Mouse (Mus musculus) cerebellum, adult 9-10 months (tissue): ENCODE measurements around the gene Cacna2d3.

Experiments used
- DNase-seq: peaks from one replicate; pipeline ENCODE4 v3.0.0; 2022

The Cacna2d3 gene

GRCm38 (mm10) chr14:29639266-29639665 is 82.4 kb downstream of the Cacna2d3 start:
- DNase-seq: peak; percentile 87

- no peak for DNase-seq
These were observed 93.5 kb downstream of the Cacna2d3 start for GRCm38 (mm10) chr14:29628213-29628612.

- no peak for DNase-seq
These were observed 109.2 kb downstream of the Cacna2d3 start for GRCm38 (mm10) chr14:29612436-29612835.

GRCm38 (mm10) chr14:29608761-29609160 is 112.9 kb downstream of the Cacna2d3 start:
- no peak for DNase-seq

GRCm38 (mm10) chr14:29599428-29599827 is 122.2 kb downstream of the Cacna2d3 start:
- no peak for DNase-seq

GRCm38 (mm10) chr14:29592896-29593295 is 128.8 kb downstream of the Cacna2d3 start:
- DNase-seq: no peak

- DNase-seq: no peak
These were observed 132.0 kb downstream of the Cacna2d3 start for GRCm38 (mm10) chr14:29589628-29590027.

GRCm38 (mm10) chr14:29581961-29582360 is 139.7 kb downstream of the Cacna2d3 start:
- no peak for DNase-seq

GRCm38 (mm10) chr14:29577786-29578185 is 143.9 kb downstream of the Cacna2d3 start:
- DNase-seq: peak; percentile 3

- no peak for DNase-seq
These were observed 146.1 kb downstream of the Cacna2d3 start for GRCm38 (mm10) chr14:29575551-29575950.

- DNase-seq: no peak
These were observed 159.0 kb downstream of the Cacna2d3 start for GRCm38 (mm10) chr14:29562704-29563103.

- no peak for DNase-seq
These were observed 160.4 kb downstream of the Cacna2d3 start for GRCm38 (mm10) chr14:29561122-29561834.

- DNase-seq: no peak
These were observed 163.2 kb downstream of the Cacna2d3 start for GRCm38 (mm10) chr14:29558440-29558839.

- no peak for DNase-seq
These were observed 165.5 kb downstream of the Cacna2d3 start for GRCm38 (mm10) chr14:29556152-29556551.

- DNase-seq: no peak
These were observed 169.2 kb downstream of the Cacna2d3 start for GRCm38 (mm10) chr14:29552471-29552870.

GRCm38 (mm10) chr14:29548646-29549045 is 173.0 kb downstream of the Cacna2d3 start:
- DNase-seq: no peak

GRCm38 (mm10) chr14:29530516-29530915 is 191.1 kb downstream of the Cacna2d3 start:
- DNase-seq: no peak

- DNase-seq: no peak
These were observed 193.0 kb downstream of the Cacna2d3 start for GRCm38 (mm10) chr14:29528696-29529095.

GRCm38 (mm10) chr14:29519751-29520669 is 201.7 kb downstream of the Cacna2d3 start:
- no peak for DNase-seq

GRCm38 (mm10) chr14:29502667-29503066 is 219.0 kb downstream of the Cacna2d3 start:
- DNase-seq: no peak

- DNase-seq: no peak
These were observed 222.9 kb downstream of the Cacna2d3 start for GRCm38 (mm10) chr14:29498546-29499290.

- DNase-seq: no peak
These were observed 225.1 kb downstream of the Cacna2d3 start for GRCm38 (mm10) chr14:29496552-29496951.

- DNase-seq: no peak
These were observed 229.9 kb downstream of the Cacna2d3 start for GRCm38 (mm10) chr14:29491786-29492185.
